Mouse (Mus musculus) forebrain, embryonic 15.5 days (tissue): ENCODE measurements around the gene Ces2a. TPM values are rescaled to one million over a fixed set of nuclear protein-coding genes. Genes with fewer than 3 reads are reported as not detected.

ENCODE experiments used
- ATAC-seq: fragments of 200-750 bp; cut with Nextera tagmentation; replicated peaks from 2 replicates; pipeline ENCODE4 v1.8.0; 2017; ENCODE audit warnings: mild to moderate bottlenecking, moderate TSS enrichment, moderate library complexity
- H3K27ac ChIP-seq: fragments of 300-500 bp; sonication (generic); replicated peaks from 2 replicates; pipeline ENCODE4 v1.5.1; 2015; ENCODE audit warnings: mild to moderate bottlenecking, inconsistent platforms
- H3K27me3 ChIP-seq: fragments of 300-500 bp; sonication (generic); 2 replicates; pipeline ENCODE4 v1.6.1; 2015; ENCODE audit warnings: inconsistent platforms
- H3K36me3 ChIP-seq: fragments of 300-500 bp; sonication (generic); 2 replicates; pipeline ENCODE4 v1.6.1; 2015; ENCODE audit warnings: mild to moderate bottlenecking, inconsistent platforms
- H3K4me1 ChIP-seq: fragments of 300-500 bp; sonication (generic); 2 replicates; pipeline ENCODE4 v1.6.1; 2015; ENCODE audit warnings: inconsistent platforms
- H3K4me2 ChIP-seq: fragments of 300-500 bp; sonication (generic); replicated peaks from 2 replicates; pipeline ENCODE4 v1.6.1; 2015; ENCODE audit warnings: mild to moderate bottlenecking, inconsistent platforms
- H3K4me3 ChIP-seq: fragments of 300-500 bp; sonication (generic); 2 replicates; pipeline ENCODE4 v1.5.1; 2015; ENCODE audit warnings: mild to moderate bottlenecking, inconsistent platforms
- H3K9ac ChIP-seq: fragments of 300-500 bp; sonication (generic); replicated peaks from 2 replicates; pipeline ENCODE4 v1.6.1; 2015; ENCODE audit warnings: mild to moderate bottlenecking, inconsistent platforms
- H3K9me3 ChIP-seq: fragments of 300-500 bp; sonication (generic); 2 replicates; pipeline ENCODE4 v1.6.1; 2016; ENCODE audit warnings: inconsistent platforms
- WGBS: fragments of 180-500 bp; shearing (Covaris S2); methylation state at CpG from one replicate; pipeline ENCODE4 v1.1.7; 2015; ENCODE audit warnings: mixed read lengths; 5-methylcytosine and 5-hydroxymethylcytosine counted together
- microRNA-seq: library from miRNA; unstranded; fragments of <30 nt; microRNA quantifications from one replicate; pipeline ENCODE4, GENCODE M21; 2016
- polyA plus RNA-seq: library from polyadenylated mRNA; unstranded; fragments of >200 nt; fragmentation: Nextera tagmentation; extraction: Ambion mirVana; gene quantifications from 2 replicates; pipeline ENCODE4 v1.2.1, GENCODE M21; 2015

The Ces2a gene
- polyA plus RNA-seq, 1 experiment from 2014 or later, result not detected

- no peak overlapping the region for H3K4me2 ChIP-seq
- no peaks in the 10 kb centered on the region for H3K9me3 ChIP-seq
- no peaks in the 10 kb centered on the region for H3K27me3 ChIP-seq
- H3K9ac ChIP-seq, result no peak overlapping the region
- H3K36me3 ChIP-seq, result no peaks in the 10 kb centered on the region
- H3K27ac ChIP-seq, result no peak overlapping the region
- H3K4me1 ChIP-seq, result no peaks in the 10 kb centered on the region
- no peak overlapping the region for H3K4me3 ChIP-seq
- WGBS, result 61% methylated on average over 4 of the region's 4 CpGs
- no peak for ATAC-seq
Observed at GRCm38 (mm10) chr8:104766485-104766884, 32.7 kb downstream of the Ces2a start.

DNA sequence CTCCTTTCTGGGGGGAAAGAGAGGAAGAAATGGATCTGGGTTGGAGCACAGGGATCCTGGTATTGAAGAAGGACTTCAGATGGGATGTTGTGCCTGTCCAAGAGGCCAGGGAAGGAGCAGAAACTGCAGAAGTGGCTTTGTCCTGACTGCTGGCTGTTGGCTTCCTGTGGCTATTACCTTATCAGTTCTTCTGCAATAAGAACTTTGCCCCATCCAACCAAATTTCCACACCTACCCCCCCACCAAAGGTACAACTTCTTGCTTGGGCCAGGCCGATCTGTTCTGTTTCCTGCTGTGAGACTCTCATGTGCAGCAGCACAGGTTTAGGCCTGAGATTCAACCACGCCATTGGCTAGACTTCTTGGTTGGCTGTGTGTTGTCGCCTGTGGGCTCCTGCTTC is 36.6 kb downstream of the Ces2a start:
- Histone ChIP-seq H3K27me3 (no peaks in the 10 kb centered on the region), H3K4me1 (no peaks in the 10 kb centered on the region)
- 91% methylated on average over 3 of the region's 3 CpGs for WGBS

GRCm38 (mm10) chr8:104787049-104787448 is 53.2 kb downstream of the Ces2a start:
- Histone ChIP-seq H3K4me3 (no peak overlapping the region), H3K27me3 (no peaks in the 10 kb centered on the region), H3K9me3 (no peaks in the 10 kb centered on the region), H3K27ac (no peak overlapping the region), H3K36me3 (no peaks in the 10 kb centered on the region), H3K4me2 (no peak overlapping the region), H3K4me1 (no peaks in the 10 kb centered on the region), H3K9ac (no peak overlapping the region)
- 65% methylated on average over 1 of the region's 1 CpGs for WGBS
- ATAC-seq, result no peak

More for the DNA sequence above, 36.6 kb downstream of the Ces2a start:
- Histone ChIP-seq H3K9ac (no peak overlapping the region), H3K36me3 (no peaks in the 10 kb centered on the region), H3K4me3 (no peak overlapping the region), H3K4me2 (no peak overlapping the region), H3K27ac (no peak overlapping the region), H3K9me3 (no peaks in the 10 kb centered on the region)
- no peak for ATAC-seq

- no peak overlapping the region for H3K4me2 ChIP-seq
- no peaks in the 10 kb centered on the region for H3K27me3 ChIP-seq
- no peak overlapping the region for H3K9ac ChIP-seq
- WGBS, result 88% methylated on average over 2 of the region's 2 CpGs
- no peak overlapping the region for H3K4me3 ChIP-seq
- ATAC-seq, result no peak
- no peaks in the 10 kb centered on the region for H3K4me1 ChIP-seq
- H3K27ac ChIP-seq, result no peak overlapping the region
- no peaks in the 10 kb centered on the region for H3K36me3 ChIP-seq
- no peaks in the 10 kb centered on the region for H3K9me3 ChIP-seq
Observed at GRCm38 (mm10) chr8:104788929-104789328, 55.1 kb downstream of the Ces2a start.

- H3K4me2 ChIP-seq, result no peak overlapping the region
- no peak overlapping the region for H3K4me3 ChIP-seq
- no peak overlapping the region for H3K9ac ChIP-seq
- no peaks in the 10 kb centered on the region for H3K36me3 ChIP-seq
- no peak overlapping the region for H3K27ac ChIP-seq
- no peaks in the 10 kb centered on the region for H3K9me3 ChIP-seq
- no peaks in the 10 kb centered on the region for H3K4me1 ChIP-seq
- WGBS, result 76% methylated on average over 3 of the region's 3 CpGs
- ATAC-seq, result no peak
- no peaks in the 10 kb centered on the region for H3K27me3 ChIP-seq
Observed at GRCm38 (mm10) chr8:104789886-104790680, 56.3 kb downstream of the Ces2a start.

Small RNA genes within 50 kb of the gene (microRNA-seq; reads per million reads assigned to microRNA genes)
- gene Gm44328, result not detected

Other genes starting within 250 kb of the Ces2a start
- 0.17 and 0.19 TPM in 2 replicates for gene Terb1, start 224.1 kb upstream of the Ces2a start, polyA plus RNA-seq
- 116 and 124 TPM in 2 replicates for gene Nae1, start 199.4 kb upstream of the Ces2a start, polyA plus RNA-seq
- 1.7 and 2.0 TPM in 2 replicates for gene Car7, start 199.3 kb upstream of the Ces2a start, polyA plus RNA-seq
- gene Pdp2, start 142.6 kb upstream of the Ces2a start, polyA plus RNA-seq, result 17.8 and 18.7 TPM in 2 replicates
- gene Cdh16, start 109.6 kb upstream of the Ces2a start, polyA plus RNA-seq, result not detected in 2 replicates
- 2.4 and 3.0 TPM in 2 replicates for gene Rrad, start 102.7 kb upstream of the Ces2a start, polyA plus RNA-seq
- gene Ciao2b, start 92.0 kb upstream of the Ces2a start, polyA plus RNA-seq, result 145 and 153 TPM in 2 replicates
- 0.20 TPM in 2 replicates for gene Ces2b, start 97.6 kb downstream of the Ces2a start, polyA plus RNA-seq
- not detected in 2 replicates for gene Ces2c, start 113.1 kb downstream of the Ces2a start, polyA plus RNA-seq
- not detected in 2 replicates for gene Ces2e, start 192.3 kb downstream of the Ces2a start, polyA plus RNA-seq
- gene Ces2f, start 213.4 kb downstream of the Ces2a start, polyA plus RNA-seq, result not detected in 2 replicates
- gene Ces2g, start 227.7 kb downstream of the Ces2a start, polyA plus RNA-seq, result not detected in 2 replicates